Mouse (Mus musculus): ENCODE results near the gene Clrn1. TPM values are rescaled to one million over a fixed set of nuclear protein-coding genes. Genes with fewer than 3 reads are reported as not detected.
"Not testable (repeated sequence)": the region's sequence is repeated elsewhere in the genome, so short reads cannot be mapped to it uniquely, and the experiment has no call there.

Clrn1 gene
- total RNA-seq (2021), result 1 to 10 TPM; 1.1 to 1.3 TPM
- long read RNA-seq, experiment 1, result 0 reads
- long read RNA-seq, experiment 2, partial matches to known transcripts, result 0 of 1 reads
- long read RNA-seq, experiment 2, other reads (novel, unspliced or antisense), result 0 of 1 reads

DNA sequence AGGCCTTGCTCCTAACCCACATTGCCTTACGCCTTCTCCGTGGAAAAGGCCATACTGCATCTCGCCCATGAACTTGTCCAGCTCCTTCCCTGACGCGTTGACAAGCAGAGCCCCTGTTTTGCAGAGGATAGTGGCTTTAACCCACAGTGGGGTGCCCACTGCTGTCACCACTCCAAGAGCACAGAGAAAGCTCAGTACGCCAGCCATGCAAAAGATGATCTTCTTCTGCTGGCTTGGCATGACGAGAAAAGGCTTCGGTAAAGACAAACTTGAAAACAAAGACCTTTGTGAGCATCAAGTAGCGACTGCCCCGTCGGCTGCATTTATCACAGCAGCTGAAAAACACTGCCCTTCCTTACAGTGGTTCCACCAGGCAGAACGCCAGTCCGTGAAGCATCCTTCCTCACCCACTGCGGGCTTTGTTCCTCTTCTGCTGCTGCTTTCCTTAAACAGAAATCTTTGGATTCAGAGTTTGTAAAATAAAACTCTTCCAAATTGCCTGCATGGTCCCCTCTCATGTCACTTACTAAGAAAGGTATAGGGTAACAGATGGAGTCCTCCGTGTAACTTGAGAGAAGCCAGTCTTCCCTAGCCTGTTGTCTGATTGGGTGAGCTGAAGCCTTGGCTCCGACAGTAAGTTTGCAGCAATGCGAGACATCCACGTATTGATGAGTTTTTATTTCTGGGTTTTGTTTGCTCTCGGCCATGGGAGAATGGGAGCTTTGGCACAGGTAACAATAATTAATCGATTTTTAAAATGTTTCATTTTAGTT is at the start of gene Clrn1:
Gene Clrn1, minus strand, starts transcription at position 540 of the 773 bp plus-strand sequence.
- DNase-seq (ENCODE audit: low spot score in 2 of 2), result no peak

DNA sequence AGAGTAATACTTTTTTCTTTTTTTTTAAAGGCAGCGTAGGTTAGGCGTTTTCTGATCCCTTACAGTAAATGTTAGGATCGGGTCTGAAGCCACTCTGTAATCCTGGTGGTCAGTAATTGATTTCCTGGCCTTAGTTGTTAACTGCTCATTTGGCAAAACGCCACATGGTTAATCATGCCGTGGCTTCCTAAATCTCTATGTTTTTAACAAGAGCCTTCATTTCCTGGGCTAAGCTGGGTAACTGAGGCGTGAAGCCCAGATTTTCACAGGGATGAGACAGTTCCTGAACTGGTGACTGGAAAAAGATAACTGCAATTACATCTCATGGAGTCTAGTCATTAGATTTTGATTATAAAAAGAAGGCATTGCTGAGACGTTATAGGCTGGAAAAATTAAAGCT is 38.9 kb upstream of the Clrn1 start:
- no peak for DNase-seq (ENCODE audit: low spot score in 2 of 2)

DNA sequence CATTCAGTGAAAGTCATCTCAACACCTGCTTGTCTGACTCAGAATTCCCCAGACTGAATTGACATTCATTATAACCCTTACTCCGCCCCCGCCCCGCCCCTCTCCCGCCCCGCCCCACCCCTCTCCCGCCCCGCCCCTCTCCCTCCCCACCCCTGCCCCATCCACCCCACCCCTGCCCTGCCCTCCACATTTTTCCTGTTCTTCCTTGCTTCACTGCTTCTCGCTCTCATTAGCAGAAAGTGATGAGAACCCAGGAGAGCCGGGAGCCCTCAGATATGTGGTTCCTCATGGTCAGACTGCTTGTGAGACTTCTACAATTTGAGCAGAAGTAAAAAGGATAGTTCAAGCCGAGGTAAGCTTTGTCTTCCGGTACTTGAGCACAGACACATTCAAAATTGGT is 38.0 kb upstream of the Clrn1 start:
- no peak for DNase-seq (ENCODE audit: low spot score in 2 of 2)

DNA sequence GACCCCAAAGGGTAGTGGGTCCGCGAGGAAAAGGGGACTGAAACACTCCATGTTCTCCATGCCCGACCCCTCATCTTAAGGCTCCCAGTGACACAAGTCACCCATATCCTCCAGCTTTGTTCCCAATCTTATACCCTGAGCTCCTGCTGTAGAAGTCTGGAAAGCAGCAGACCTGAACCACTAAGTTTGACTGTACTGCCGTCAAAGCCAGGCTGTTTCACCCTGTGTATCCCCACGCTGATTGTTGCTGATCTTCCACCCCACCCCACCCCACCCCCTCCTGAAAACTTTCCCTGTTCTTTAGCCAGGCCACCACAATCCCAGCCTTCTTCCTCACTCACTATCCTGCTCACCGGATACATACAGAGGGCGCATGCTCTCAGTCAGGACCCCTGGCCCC is 37.5 kb upstream of the Clrn1 start:
- DNase-seq (ENCODE audit: low spot score in 2 of 2), result no peak

DNA sequence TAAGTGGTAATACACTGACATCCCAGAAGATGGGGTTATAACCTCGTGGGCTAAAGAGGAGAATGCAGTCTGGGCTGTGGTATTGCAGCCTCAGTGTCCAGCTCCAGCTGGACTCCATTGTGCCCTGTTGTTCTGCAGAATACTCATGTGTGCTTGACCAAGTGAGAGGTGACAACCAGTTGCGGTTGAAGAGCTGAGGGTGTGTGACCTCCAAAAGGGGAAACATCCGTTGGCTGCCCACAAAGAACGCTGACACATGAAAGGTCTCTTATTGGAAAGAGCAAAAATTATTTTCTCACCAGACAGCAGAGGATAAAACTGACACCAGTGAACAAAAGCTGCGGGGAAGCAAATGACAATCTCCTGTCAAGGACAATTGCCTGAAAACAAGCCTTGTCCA is 36.2 kb upstream of the Clrn1 start:
- no peak for DNase-seq (ENCODE audit: low spot score in 2 of 2)

DNA sequence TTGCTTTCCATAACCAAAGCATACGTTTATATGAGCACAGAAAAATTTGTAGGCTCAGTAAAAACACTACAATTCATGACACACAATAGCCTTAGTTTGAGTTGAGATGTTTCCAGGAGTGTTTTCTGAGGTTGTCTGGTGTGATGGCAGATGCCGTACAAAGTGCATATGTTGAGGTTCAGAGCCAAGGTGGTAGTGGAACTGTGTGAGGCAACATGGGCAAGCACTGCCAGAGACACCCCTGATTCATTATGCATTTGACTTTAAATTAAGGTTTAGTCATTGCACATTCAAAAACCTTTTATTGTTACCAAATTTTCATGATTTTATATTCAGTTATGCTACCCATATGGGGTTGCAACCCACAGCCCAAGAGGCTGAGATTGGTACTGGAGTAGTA is 19.5 kb upstream of the Clrn1 start:
- no peak for DNase-seq (ENCODE audit: low spot score in 2 of 2)

DNA sequence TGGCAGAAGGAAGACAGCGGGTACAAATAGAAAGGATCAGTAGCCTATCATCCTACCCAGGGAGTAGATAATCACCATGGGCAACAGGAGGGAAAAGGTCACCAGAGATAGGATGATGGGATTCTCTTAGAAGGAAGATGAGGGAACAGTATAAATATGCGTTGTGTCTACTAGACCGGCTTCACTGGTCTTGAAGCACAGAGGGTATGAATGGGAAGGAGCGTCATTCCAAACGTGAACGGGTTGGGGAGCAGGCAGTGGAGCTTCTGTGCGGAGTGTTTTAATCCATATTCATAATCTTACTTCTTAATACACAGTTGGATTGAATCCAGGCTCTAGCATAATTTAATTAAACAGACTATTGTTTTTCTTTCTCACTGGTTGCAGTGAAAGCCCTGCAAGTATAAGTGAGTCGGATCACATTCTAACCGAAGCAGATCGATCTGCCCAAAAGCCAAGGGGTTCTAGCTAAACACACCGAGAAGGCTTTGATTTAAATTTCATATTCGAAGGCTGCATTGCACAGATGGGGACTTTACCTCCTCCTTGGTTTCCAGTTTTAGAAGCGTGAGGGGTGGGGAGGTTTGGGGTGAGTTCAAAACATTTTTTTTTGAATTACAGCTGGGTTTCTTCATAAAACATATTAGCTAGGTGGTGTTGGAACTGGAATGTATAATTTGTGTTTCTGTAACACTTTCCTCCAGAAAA is 17.1 kb upstream of the Clrn1 start:
- DNase-seq (ENCODE audit: low spot score in 2 of 2), result peak in 1 of 2 experiments; percentile 3

DNA sequence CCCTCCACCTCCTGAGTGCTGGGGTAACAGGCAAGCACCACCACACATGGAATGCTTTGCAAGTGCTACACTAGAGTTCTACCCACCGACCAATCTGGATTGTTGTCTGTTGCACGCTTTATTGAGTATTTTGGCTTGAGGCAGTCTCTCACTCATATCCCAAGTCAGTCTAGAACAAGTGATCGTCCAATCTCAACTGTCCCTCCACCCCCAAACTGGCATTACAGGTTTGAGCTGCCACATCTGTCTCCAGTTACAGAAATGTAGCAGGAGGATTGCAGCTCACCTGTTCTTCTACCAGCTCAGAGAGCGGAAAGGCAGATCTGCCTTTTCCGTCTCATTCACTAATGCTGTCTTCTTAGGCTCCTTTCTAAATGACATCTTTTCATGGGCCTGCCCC is 10.0 kb upstream of the Clrn1 start:
- no peak for DNase-seq (ENCODE audit: low spot score in 2 of 2)

DNA sequence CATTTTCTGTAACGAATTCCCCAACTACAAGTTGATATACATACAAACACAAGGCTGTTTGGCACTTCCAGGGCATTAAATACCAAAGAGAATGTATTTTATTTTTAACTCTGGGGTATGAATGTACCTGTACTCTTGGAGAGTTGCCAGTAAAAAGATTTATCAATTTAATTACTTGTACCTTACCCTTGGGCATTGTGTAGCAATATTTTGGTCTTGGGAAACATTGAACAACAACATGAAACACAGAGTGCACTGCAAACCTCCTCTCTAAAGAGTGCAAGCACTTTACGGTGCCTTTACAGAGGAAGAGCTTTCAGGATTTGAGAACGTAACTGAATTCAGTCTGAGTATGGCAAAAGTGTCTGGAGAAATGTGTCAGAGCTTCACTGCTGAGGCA is 9.4 kb upstream of the Clrn1 start:
- DNase-seq (ENCODE audit: low spot score in 2 of 2), result no peak

DNA sequence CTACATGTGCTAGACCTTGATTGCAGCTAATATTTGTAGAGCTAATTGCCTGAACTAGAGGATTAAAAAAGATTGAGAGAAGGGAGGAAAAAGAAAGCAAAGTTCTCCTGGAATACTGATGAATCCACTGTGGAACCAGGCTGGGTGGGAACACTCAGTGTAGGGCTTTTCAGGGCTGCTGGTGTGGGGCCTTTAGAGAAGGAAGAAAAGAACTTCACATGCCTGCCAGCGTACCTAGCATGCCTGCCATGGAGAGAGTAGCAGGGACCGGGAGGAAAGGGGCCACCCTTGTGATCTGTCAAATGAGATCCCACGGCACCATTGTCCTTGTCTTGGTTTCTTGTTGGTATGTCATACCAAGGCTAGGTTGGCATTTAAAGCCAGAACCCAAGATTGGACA is 4.5 kb upstream of the Clrn1 start:
- DNase-seq (ENCODE audit: low spot score in 2 of 2), result no peak

DNA sequence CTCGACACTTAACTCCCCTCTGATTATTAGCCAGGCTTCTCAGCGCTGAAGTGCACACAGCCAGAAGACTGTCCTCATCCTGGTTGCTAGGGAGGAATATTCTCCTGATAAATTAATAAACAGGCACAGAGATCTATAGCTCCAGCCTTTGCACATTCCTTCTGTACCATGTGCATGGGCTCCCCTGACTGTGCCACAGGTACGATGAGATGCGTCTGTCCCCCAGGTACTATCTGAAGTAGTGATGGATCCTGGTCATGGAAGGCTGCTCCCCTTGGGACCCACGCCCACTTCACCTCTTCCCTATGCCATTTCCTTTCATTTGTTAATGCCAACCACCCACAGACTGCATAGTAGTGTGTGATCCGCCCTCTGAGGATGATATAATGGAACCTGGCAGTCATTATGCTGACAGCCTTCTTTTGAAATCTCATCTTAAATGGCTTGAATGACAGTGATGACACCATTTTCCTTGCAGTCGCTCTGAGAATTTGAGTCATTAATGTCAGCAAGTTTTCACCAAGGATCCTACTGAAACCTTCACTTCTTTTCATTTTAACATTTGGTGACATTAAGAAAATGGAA is 3.1 kb upstream of the Clrn1 start:
- DNase-seq (ENCODE audit: low spot score in 2 of 2), result no peak

DNA sequence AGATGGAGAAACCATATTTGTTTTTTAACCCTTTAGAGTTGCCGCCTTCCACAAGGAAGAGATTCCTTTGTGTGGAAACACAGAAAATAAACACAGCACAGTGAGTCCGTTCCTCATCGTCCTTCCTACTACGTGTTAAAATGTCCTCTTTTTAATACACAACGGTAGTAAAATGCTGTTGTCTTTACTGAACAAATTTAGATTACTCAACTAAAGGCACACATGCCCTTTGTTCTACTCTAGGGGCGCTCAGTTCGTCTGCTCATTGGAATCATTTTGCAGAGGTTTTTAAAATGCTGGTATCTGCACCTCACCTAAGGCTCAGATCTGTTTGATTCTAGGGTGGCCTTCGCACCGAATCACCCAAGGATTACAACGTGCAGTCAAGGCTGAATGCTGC is 2.6 kb upstream of the Clrn1 start:
- DNase-seq (ENCODE audit: low spot score in 2 of 2), result no peak

DNA sequence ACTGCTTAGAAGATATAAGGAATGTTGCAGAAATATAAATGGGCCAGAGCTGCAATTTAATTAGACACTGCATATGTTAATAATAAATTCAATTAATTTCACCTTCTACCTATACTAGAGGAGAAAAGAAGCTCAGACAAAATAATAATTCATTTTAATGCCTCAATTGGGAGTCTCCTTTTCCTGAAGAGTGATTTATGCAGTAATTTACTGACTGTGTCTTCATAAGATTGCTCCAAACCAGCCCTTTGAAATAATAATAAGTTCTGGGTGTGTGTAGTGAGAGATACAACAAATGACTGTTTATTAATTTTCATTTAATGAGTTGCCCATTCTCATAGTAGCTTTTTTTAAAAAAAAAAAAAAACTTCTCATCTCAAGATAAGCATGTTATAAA is 1.6 kb downstream of the Clrn1 start:
- DNase-seq (ENCODE audit: low spot score in 2 of 2), result no peak

DNA sequence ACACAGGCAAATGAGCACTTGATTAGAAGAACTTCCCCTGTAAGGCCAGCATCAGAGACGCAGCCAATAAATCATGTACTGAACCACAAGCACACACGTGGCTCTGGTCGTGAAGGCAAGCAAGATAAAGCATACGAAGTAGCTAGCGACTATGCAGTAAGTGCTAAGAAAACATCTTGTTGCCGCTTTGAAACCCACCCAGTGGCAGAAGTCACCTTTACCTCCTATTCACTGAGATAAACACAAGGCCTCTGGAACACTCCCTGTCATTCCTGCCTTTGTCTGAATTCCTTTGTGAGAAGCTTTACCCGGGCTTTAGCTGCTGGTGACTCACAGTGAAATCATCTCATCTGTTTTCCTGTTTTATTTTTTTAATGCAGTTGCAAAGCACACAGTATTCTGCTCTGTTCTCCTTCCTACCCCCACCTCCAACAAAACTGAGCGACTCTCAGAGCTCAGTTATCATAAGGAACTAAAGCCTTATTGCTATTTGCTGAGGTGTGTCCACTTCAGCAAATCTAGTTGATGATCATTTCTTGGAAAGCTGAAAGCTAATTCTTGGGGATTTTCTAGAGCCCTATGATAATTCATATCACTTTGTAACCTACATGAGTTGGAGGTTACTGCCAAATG is 2.1 kb downstream of the Clrn1 start:
- DNase-seq (ENCODE audit: low spot score in 2 of 2), result peak in 1 of 2 experiments; percentile 4

DNA sequence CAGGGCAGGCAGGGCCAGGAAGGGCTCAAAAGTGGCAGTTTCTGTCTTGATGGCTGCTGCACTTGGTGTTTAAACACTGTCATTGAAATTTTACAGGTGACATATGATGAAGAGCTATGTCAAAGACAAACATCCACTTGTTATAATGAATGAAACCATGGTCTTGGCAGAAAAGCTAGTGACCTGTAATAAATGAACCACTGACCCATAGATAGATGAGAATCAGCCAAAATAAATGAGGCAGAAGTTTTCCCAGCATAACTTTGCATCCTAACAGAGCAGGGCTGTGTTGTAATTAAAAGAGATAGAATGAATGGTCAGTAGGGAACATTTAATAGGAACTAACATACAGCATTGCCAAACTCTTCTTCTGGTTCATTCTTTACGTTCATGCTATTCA is 4.1 kb downstream of the Clrn1 start:
- no peak for DNase-seq (ENCODE audit: low spot score in 2 of 2)

DNA sequence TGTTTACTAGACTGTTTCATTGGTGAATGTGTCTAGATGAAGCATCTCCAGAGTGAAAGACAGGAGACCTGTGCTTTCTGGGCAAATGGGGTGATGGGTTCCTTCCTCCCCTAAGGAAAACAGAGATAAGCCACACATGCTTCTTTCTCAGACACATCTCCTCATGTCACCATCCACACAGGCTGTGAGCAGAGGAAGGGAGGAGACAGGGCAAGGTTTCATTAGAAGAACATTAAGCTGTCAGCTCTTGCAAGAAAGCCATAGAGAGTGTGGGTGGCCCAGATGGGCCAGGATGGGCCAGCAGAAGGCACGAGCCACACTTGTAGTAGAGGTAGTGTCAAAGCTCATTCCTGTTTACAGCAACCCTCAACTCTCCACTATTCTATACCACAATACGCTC is 5.0 kb downstream of the Clrn1 start:
- DNase-seq (ENCODE audit: low spot score in 2 of 2), result no peak

DNA sequence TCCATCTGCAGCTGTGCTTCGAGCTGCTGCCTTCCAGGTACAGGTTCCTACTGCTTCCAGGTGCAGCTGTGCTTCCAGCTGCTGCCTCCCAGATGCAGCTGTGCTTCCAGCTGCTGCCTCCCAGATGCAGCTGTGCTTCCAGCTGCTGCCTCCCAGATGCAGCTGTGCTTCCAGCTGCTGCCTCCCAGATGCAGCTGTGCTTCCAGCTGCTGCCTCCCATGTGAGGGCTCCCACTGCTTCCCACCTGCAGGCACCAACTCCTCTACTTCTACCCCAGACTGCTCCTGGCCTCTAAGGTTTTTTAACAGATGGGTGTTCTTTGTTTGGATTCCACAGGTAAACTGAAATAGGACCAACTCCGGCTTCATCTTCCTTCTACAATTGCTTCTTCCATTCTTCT is 13.3 kb downstream of the Clrn1 start:
- not testable (repeated sequence) for DNase-seq (ENCODE audit: low spot score in 2 of 2)

DNA sequence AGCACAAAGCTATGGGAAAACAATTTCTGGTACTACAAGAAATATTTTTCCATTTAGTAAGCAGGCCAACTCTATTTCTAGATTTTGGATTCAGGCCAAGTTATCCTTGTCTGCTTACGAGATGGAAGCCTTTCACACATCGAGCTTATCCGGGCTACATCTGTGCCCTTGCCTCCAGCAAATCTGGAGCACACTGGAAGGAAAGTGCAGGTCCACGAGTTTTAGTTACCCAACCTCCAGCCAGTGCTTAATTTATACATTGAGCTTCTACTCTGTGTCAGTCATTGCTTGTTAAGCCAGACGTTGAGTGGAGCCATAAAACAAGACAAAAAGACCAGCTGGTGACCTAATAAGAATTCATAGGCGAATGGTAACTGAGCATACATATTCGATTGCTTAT is 19.4 kb downstream of the Clrn1 start:
- no peak for DNase-seq (ENCODE audit: low spot score in 2 of 2)

DNA sequence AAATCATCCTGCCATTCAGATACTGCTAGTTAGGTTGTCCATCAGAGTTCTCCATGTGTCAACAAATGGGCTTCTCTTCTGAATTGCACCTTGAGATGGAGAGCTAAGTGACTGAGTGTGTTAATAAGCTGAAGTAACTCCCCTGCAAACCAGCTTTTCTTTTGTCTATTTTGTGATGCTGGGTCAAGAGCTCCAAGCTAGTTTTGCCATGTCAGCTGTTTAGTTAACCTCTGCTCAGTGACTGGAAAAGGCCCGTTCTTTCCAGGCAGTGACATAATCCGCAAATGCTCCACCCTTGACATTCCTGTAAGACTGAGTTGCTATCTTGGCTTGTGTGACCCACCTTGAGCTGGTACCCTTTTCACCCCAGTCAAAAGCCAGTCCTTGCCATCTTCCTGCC is 22.2 kb downstream of the Clrn1 start:
- DNase-seq (ENCODE audit: low spot score in 2 of 2), result no peak

DNA sequence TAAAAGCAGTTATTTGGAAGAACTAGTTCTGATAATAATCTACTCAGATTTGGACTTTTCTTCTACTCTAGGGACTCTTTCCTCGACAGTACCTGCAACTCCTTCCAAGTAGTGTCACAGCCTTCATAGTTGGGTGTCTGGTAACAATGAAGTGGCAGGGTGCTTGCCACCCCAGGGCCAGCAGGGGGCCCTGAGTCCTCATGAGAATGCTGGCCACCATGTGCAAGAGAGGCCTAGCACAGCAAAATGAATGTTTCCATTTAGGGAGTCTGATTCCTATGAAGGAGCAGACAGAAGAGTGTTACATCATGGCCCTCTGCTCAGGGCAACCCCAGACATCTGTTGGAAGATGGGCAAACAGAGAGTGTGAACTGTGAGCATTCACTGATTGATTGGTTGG is 41.7 kb downstream of the Clrn1 start:
- no peak for DNase-seq (ENCODE audit: low spot score in 2 of 2)

DNA sequence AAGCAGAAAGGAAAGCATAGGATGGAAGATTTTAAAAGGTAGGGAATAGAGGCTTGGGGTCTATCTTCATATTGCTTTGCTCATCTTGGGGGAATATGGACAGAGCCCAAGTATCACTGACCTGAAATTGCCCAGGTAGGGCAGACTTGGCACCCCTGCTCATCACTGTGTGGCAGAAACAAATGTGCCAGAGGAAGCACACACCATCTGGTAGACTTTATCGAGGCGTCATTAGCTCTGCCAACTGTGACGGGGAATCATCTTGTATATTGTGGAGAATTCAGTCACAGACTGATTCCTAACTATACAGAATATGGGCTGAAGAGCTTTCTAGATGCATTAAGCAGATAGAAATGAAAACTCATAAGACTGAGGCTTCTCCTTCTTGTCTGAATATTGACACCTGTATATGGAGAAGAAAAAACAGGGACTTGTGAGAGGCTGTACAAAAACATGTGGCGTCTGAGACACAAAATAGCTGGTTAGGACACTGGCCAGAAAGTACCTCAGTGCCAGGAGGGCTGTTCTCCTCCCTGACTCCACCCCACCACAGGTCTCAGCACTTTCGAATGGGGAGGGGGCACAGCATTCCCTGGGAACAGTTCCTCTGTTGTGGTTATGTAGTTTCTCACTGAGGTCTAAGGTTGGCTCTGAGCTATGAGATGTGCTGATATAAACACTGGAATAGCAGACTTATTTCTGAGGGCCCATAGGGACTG is 51.5 kb downstream of the Clrn1 start:
- no peak for DNase-seq (ENCODE audit: low spot score in 2 of 2)
